Mouse (Mus musculus) neutrophil, adult 5-6 weeks (primary cell): Measurements from ENCODE around the gene Cul4b. TPM values are rescaled to one million over a fixed set of nuclear protein-coding genes. Genes with fewer than 3 reads are reported as not detected.
"Not testable (repeated sequence)": the region's sequence is repeated elsewhere in the genome, so short reads cannot be mapped to it uniquely, and the experiment has no call there.

Source experiments
- ATAC-seq: fragments of 151-379, 151-347 bp; 2 replicates; pipeline ENCODE4 v1.8.0; 2017; ENCODE audit warnings: mild to moderate bottlenecking, moderate TSS enrichment; ENCODE audit not compliant: insufficient number of reproducible peaks, poor library complexity, low FRiP score, severe bottlenecking; ENCODE audit errors: extremely low read depth
- total RNA-seq: library from RNA; stranded (forward); fragments of 200-1000 nt; gene quantifications from 2 replicates; pipeline ENCODE4 v1.2.3, GENCODE M21; 2017

Cul4b gene
- total RNA-seq, result 42.7 and 49.1 TPM in 2 replicates

GRCm38 (mm10) chrX:38576078-38576477 is at the start of gene Cul4b:
Gene Cul4b, minus strand, starts transcription at chrX:38576196.
- no peak for ATAC-seq

GRCm38 (mm10) chrX:38600995-38601369 is 25.0 kb upstream of the Cul4b start:
- peak; percentile 38; the same call in 1 of the 2 replicates for ATAC-seq

GRCm38 (mm10) chrX:38600177-38600994 is 24.4 kb upstream of the Cul4b start, which contains the start of gene Mcts1:
Gene Mcts1, plus strand, starts transcription at chrX:38600578.
- ATAC-seq, result peak; percentile 99

GRCm38 (mm10) chrX:38593180-38593889 is 17.3 kb upstream of the Cul4b start:
- ATAC-seq, result no peak

GRCm38 (mm10) chrX:38591749-38592148 is 15.8 kb upstream of the Cul4b start:
- no peak for ATAC-seq

GRCm38 (mm10) chrX:38589827-38590226 is 13.8 kb upstream of the Cul4b start:
- no peak for ATAC-seq

- ATAC-seq, result no peak
Measured at GRCm38 (mm10) chrX:38583261-38583660, 7.3 kb upstream of the Cul4b start.

GRCm38 (mm10) chrX:38581140-38581539 is 5.1 kb upstream of the Cul4b start:
- ATAC-seq, result no peak

GRCm38 (mm10) chrX:38566521-38567205 is 9.3 kb downstream of the Cul4b start:
- no peak for ATAC-seq

GRCm38 (mm10) chrX:38565176-38565542 is 10.8 kb downstream of the Cul4b start:
- no peak for ATAC-seq

GRCm38 (mm10) chrX:38564542-38565175 is 11.3 kb downstream of the Cul4b start:
- ATAC-seq, result peak; percentile 95

- ATAC-seq, result no peak
Measured at GRCm38 (mm10) chrX:38563941-38564541, 12.0 kb downstream of the Cul4b start.

GRCm38 (mm10) chrX:38553255-38553654 is 22.7 kb downstream of the Cul4b start:
- no peak for ATAC-seq

GRCm38 (mm10) chrX:38514556-38514955 is 61.4 kb downstream of the Cul4b start:
- no peak for ATAC-seq

GRCm38 (mm10) chrX:38504846-38505245 is 71.2 kb downstream of the Cul4b start:
- ATAC-seq, result no peak

- not testable (repeated sequence) for ATAC-seq
Measured at GRCm38 (mm10) chrX:38502182-38502581, 73.8 kb downstream of the Cul4b start.

- not testable (repeated sequence) for ATAC-seq
Measured at GRCm38 (mm10) chrX:38485464-38485863, 90.5 kb downstream of the Cul4b start.
